In genomic region chr2:92967032-92967838, GRCm38 (mm10) we compare ENCODE assay signal across 10 mouse cellular contexts. TPM values are rescaled to one million over a fixed set of nuclear protein-coding genes. Genes with fewer than 3 reads are reported as not detected.
DNase-seq lines count a peak whose midpoint lies in the region; ATAC-seq lines count a peak whose summit lies in the region.
"Had no signal": no experiment of that assay in that cellular context is flagged by ENCODE, and none has a peak within 500 bp of the region (broad histone marks: within the 10 kb centered on the region; RNA-seq: fewer than 3 reads in every experiment).

No protein-coding gene starts in this region.

- DNase-seq in heart, postnatal 4 days, result no peak
- peak; percentile 50 for DNase-seq in retina, embryonic 14.5 days (ENCODE audit: low spot score)
- DNase-seq in cerebellum, postnatal 10 days, result no peak
- DNase-seq in spleen, adult 18-20 months, result no peak

- no peak overlapping the region for H3K27ac ChIP-seq in heart, embryonic 14.5 days (replicated peaks in 1 of 2; ENCODE audit: control insufficient read depth in 1 of 2, insufficient read depth in 1 of 2, low read depth in 2 of 2, low read length in 2 of 2)
- H3K27ac ChIP-seq in hindbrain, embryonic 12.5 days, result peak overlapping the region; percentile 35; the same call in 1 of the 2 replicates
- peak overlapping the region; percentile 50; the same call in 1 of the 2 replicates for H3K27ac ChIP-seq in limb, embryonic 12.5 days
- H3K27ac ChIP-seq: midbrain, embryonic 12.5 days had no signal

- H3K4me2 ChIP-seq in heart, embryonic 14.5 days (ENCODE audit: low read length), result no peak overlapping the region; the same call in 1 of the 2 replicates
- no peak overlapping the region for H3K4me2 ChIP-seq in hindbrain, embryonic 12.5 days (replicated peaks)
- no peak overlapping the region for H3K4me2 ChIP-seq in limb, embryonic 12.5 days
- H3K4me2 ChIP-seq: midbrain, embryonic 12.5 days had no signal

- H3K27me3 ChIP-seq in heart, embryonic 14.5 days (ENCODE audit: control insufficient read depth, insufficient read depth, low read length), result no peaks in the 10 kb centered on the region
- H3K27me3 ChIP-seq in hindbrain, embryonic 12.5 days, result no peaks in the 10 kb centered on the region
- H3K27me3 ChIP-seq in limb, embryonic 12.5 days, result no peaks in the 10 kb centered on the region
- H3K27me3 ChIP-seq: midbrain, embryonic 12.5 days had no signal

- H3K9ac ChIP-seq in heart, embryonic 14.5 days (ENCODE audit: low read length), result no peak overlapping the region
- no peak overlapping the region for H3K9ac ChIP-seq in hindbrain, embryonic 12.5 days
- 0 out of 2 replicates have a peak overlapping the region, but pooled peaks have one; percentile 27 for H3K9ac ChIP-seq in limb, embryonic 12.5 days (replicated peaks)
- H3K9ac ChIP-seq: midbrain, embryonic 12.5 days had no signal

- H3K36me3 ChIP-seq in heart, embryonic 14.5 days (ENCODE audit: control insufficient read depth, insufficient read depth, low read length), result peaks cover 15% of the 10 kb centered on the region
- peaks cover 7% of the 10 kb centered on the region for H3K36me3 ChIP-seq in hindbrain, embryonic 12.5 days
- peaks cover 25% of the 10 kb centered on the region for H3K36me3 ChIP-seq in limb, embryonic 12.5 days

- no peaks in the 10 kb centered on the region for H3K9me3 ChIP-seq in heart, embryonic 14.5 days (ENCODE audit: control insufficient read depth, low read length)
- H3K9me3 ChIP-seq in hindbrain, embryonic 12.5 days (replicated peaks), result no peaks in the 10 kb centered on the region
- H3K9me3 ChIP-seq in limb, embryonic 12.5 days, result no peaks in the 10 kb centered on the region
- H3K9me3 ChIP-seq: midbrain, embryonic 12.5 days had no signal

- H3K4me1 ChIP-seq in heart, embryonic 14.5 days (ENCODE audit: control insufficient read depth in 2 of 2, insufficient read depth in 2 of 2, low read length in 2 of 2), result peaks cover 5 to 12% of the 10 kb centered on the region in 2 experiments
- peaks cover 16% of the 10 kb centered on the region for H3K4me1 ChIP-seq in hindbrain, embryonic 12.5 days
- peaks cover 21% of the 10 kb centered on the region for H3K4me1 ChIP-seq in limb, embryonic 12.5 days (replicated peaks)

- ATAC-seq in heart, embryonic 14.5 days (ENCODE audit: insufficient number of reproducible peaks, insufficient read depth, low FRiP score, low read depth), result peak; percentile 40; the same call in 1 of the 2 replicates
- ATAC-seq in hindbrain, embryonic 12.5 days (ENCODE audit: low FRiP score), result no peak
- ATAC-seq in limb, embryonic 12.5 days (ENCODE audit: insufficient number of reproducible peaks, insufficient read depth, low FRiP score, low TSS enrichment, low read depth), result no peak
- no peak for ATAC-seq in monocyte, adult 5-6 weeks (replicated peaks; ENCODE audit: insufficient number of reproducible peaks, low FRiP score, low TSS enrichment, poor library complexity, severe bottlenecking)

- 22% methylated on average over 10 of the region's 10 CpGs for WGBS in heart, embryonic 14.5 days
- 27% methylated on average over 10 of the region's 10 CpGs for WGBS in hindbrain, embryonic 12.5 days
- 28% methylated on average over 10 of the region's 10 CpGs for WGBS in limb, embryonic 12.5 days

- no peak overlapping the region for H3K4me3 ChIP-seq in heart, embryonic 14.5 days (ENCODE audit: control insufficient read depth in 1 of 2, insufficient read depth in 1 of 2, low read depth in 1 of 2, low read length in 2 of 2)
- no peak overlapping the region for H3K4me3 ChIP-seq in hindbrain, embryonic 12.5 days
- H3K4me3 ChIP-seq in limb, embryonic 12.5 days (replicated peaks), result no peak overlapping the region
- H3K4me3 ChIP-seq: midbrain, embryonic 12.5 days had no signal

RNA-seq across cellular contexts. Expression of gene Syt13, which starts 52.3 kb away (rescaled TPM):
- polyA plus RNA-seq in heart, embryonic 14.5 days (2014; fragmentation: Nextera tagmentation; extraction: Ambion mirVana), result 0.23 and 0.50 TPM in 2 replicates
- total RNA-seq in heart, postnatal 4 days (2021), result under 1 TPM; 0.17 to 0.41 TPM
- 32.7 and 34.2 TPM in 2 replicates for polyA plus RNA-seq in hindbrain, embryonic 12.5 days (2016; fragmentation: Nextera tagmentation; extraction: Ambion mirVana)
- polyA plus RNA-seq in limb, embryonic 12.5 days (2016; fragmentation: Nextera tagmentation; extraction: Ambion mirVana), result 5.4 and 6.5 TPM in 2 replicates
- 0.58 TPM in 1 of 3 replicates, not detected in the others for total RNA-seq in monocyte, adult 5-6 weeks (2017)
- total RNA-seq: CH12.LX had no signal

Comparison
In these comparisons a context has a peak if more than half of its experiments do, and no peak if none do; other contexts are left out.
1. H3K27ac ChIP-seq: peak in hindbrain, embryonic 12.5 days (single experiment) and limb, embryonic 12.5 days (single experiment); none in heart, embryonic 14.5 days (0 of 2).